Mouse (Mus musculus) granulocyte monocyte progenitor cell, adult 5-6 weeks (primary cell): ENCODE measurements around the gene Hoxb5. TPM values are rescaled to one million over a fixed set of nuclear protein-coding genes. Genes with fewer than 3 reads are reported as not detected.

Source experiments
- ATAC-seq: replicated peaks from 2 replicates; pipeline ENCODE4 v1.8.0; 2016; ENCODE audit warnings: mild to moderate bottlenecking, moderate TSS enrichment, inconsistent platforms; ENCODE audit not compliant: poor library complexity, severe bottlenecking
- total RNA-seq, 2 experiments: library from RNA; stranded (forward) in 1 of 2; stranded (reverse) in 1 of 2; fragments of 200-712, 200-1000 nt in 1 of 2; fragments of >200 nt in 1 of 2; fragmentation: Nextera tagmentation in 1 of 2; gene quantifications; 2 replicates each; pipeline ENCODE4 v1.2.3; 2014 to 2017

The Hoxb5 gene
- total RNA-seq, 2 experiments from 2014 or later, result 0.05 TPM; not detected in 1

GRCm38 (mm10) chr11:96285771-96286738 is 17.1 kb upstream of the Hoxb5 start, which contains the start of gene Hoxb7:
Hoxb7 (plus strand) TSS chr11:96286623.
- ATAC-seq, result no peak

GRCm38 (mm10) chr11:96286739-96287385 is 16.3 kb upstream of the Hoxb5 start:
- 0 out of 2 replicates have a peak, but pooled peaks have one; percentile 35 for ATAC-seq

- no peak for ATAC-seq
These were observed 15.7 kb upstream of the Hoxb5 start for GRCm38 (mm10) chr11:96287411-96287810.

GRCm38 (mm10) chr11:96288455-96289221 is 14.5 kb upstream of the Hoxb5 start:
- ATAC-seq, result no peak

GRCm38 (mm10) chr11:96289293-96289692 is 13.8 kb upstream of the Hoxb5 start:
- no peak for ATAC-seq

GRCm38 (mm10) chr11:96289837-96290236 is 13.3 kb upstream of the Hoxb5 start:
- no peak for ATAC-seq

GRCm38 (mm10) chr11:96290705-96291355 is 12.3 kb upstream of the Hoxb5 start:
- no peak for ATAC-seq

GRCm38 (mm10) chr11:96291681-96292564 is 11.2 kb upstream of the Hoxb5 start, which contains the start of gene Hoxb6:
Hoxb6 (plus strand) TSS chr11:96292476.
- no peak for ATAC-seq

GRCm38 (mm10) chr11:96292565-96293301 is 10.4 kb upstream of the Hoxb5 start:
- ATAC-seq, result no peak

GRCm38 (mm10) chr11:96293302-96293921 is 9.7 kb upstream of the Hoxb5 start:
- 0 out of 2 replicates have a peak, but pooled peaks have one; percentile 12 for ATAC-seq

GRCm38 (mm10) chr11:96294245-96295091 is 8.7 kb upstream of the Hoxb5 start:
- ATAC-seq, result peak; percentile 78

- ATAC-seq, result no peak
These were observed 7.9 kb upstream of the Hoxb5 start for GRCm38 (mm10) chr11:96295092-96295835.

GRCm38 (mm10) chr11:96296997-96297396 is 6.1 kb upstream of the Hoxb5 start:
- no peak for ATAC-seq

GRCm38 (mm10) chr11:96297428-96297827 is 5.7 kb upstream of the Hoxb5 start:
- ATAC-seq, result no peak

- no peak for ATAC-seq
These were observed 5.0 kb upstream of the Hoxb5 start for GRCm38 (mm10) chr11:96297968-96298635.
